21 mouse cellular contexts compared by ENCODE assay signal in the genomic region with DNA sequence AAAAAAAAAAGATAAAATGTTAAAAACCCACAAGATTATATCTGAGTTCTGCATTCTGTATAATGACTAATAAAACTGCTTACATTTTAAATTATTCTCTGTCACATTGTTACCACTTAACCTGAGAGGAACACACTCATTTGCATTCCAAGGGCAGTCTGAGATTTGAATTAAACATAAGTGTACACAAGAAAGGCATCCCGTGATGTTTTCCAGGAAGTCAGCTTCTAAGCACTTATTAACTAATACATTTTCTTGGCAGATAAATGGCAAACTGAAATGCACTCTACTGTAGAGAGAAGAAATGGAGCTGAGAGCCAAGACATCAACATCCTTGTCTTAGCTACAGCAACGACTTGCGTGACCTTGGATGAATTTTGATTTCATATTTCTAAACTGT.
DNase-seq lines count a peak whose midpoint lies in the region; ATAC-seq and TF ChIP-seq lines count a peak whose summit lies in the region.
"Had no signal": no experiment of that assay in that cellular context is flagged by ENCODE, and none has a peak within 500 bp of the region (broad histone marks: within the 10 kb centered on the region; RNA-seq: fewer than 3 reads in every experiment).

No protein-coding gene starts in this region.

- H3K9ac ChIP-seq in embryonic facial prominence, embryonic 14.5 days (ENCODE audit: low read depth, low read length), result no peak overlapping the region
- H3K9ac ChIP-seq in forebrain, postnatal 0 days, result no peak overlapping the region
- no peak overlapping the region for H3K9ac ChIP-seq in midbrain, postnatal 0 days (replicated peaks; ENCODE audit: low read length, poor library complexity, severe bottlenecking)
- H3K9ac ChIP-seq: hindbrain, embryonic 12.5 days; limb, embryonic 15.5 days; liver, embryonic 14.5 days; lung, embryonic 15.5 days; neural tube, embryonic 13.5 days had no signal

- no peak overlapping the region for H3K4me2 ChIP-seq in embryonic facial prominence, embryonic 14.5 days (ENCODE audit: low read depth, low read length)
- no peak overlapping the region for H3K4me2 ChIP-seq in forebrain, postnatal 0 days (ENCODE audit: low read depth)
- H3K4me2 ChIP-seq in midbrain, postnatal 0 days (ENCODE audit: low read depth, low read length, poor library complexity, severe bottlenecking), result no peak overlapping the region
- H3K4me2 ChIP-seq: hindbrain, embryonic 12.5 days; limb, embryonic 15.5 days; lung, embryonic 15.5 days; neural tube, embryonic 13.5 days had no signal

- ATAC-seq in embryonic facial prominence, embryonic 14.5 days (ENCODE audit: low read depth), result no peak
- ATAC-seq in forebrain, postnatal 0 days, result peak; percentile 43; the same call in 1 of the 2 replicates
- ATAC-seq in midbrain, postnatal 0 days (ENCODE audit: low FRiP score), result no peak
- ATAC-seq: intestine, postnatal 0 days had no signal

- no peaks in the 10 kb centered on the region for H3K4me1 ChIP-seq in embryonic facial prominence, embryonic 14.5 days (ENCODE audit: control insufficient read depth, insufficient read depth, low read length)
- H3K4me1 ChIP-seq in embryonic facial prominence, embryonic 10.5 days, result no peaks in the 10 kb centered on the region
- no peaks in the 10 kb centered on the region for H3K4me1 ChIP-seq in forebrain, postnatal 0 days (ENCODE audit: insufficient read depth)
- no peaks in the 10 kb centered on the region for H3K4me1 ChIP-seq in midbrain, postnatal 0 days (ENCODE audit: insufficient read depth, low read length)
- H3K4me1 ChIP-seq: hindbrain, embryonic 12.5 days; limb, embryonic 15.5 days; lung, embryonic 15.5 days; megakaryocyte, embryonic 14.5 days; neural tube, embryonic 13.5 days had no signal

- no peaks in the 10 kb centered on the region for H3K27me3 ChIP-seq in embryonic facial prominence, embryonic 14.5 days (replicated peaks; ENCODE audit: control insufficient read depth, insufficient read depth, low read length)
- no peaks in the 10 kb centered on the region for H3K27me3 ChIP-seq in embryonic facial prominence, embryonic 10.5 days (replicated peaks; ENCODE audit: low read depth, poor library complexity, severe bottlenecking)
- H3K27me3 ChIP-seq in forebrain, postnatal 0 days (ENCODE audit: insufficient read depth, low read length), result no peaks in the 10 kb centered on the region
- no peaks in the 10 kb centered on the region for H3K27me3 ChIP-seq in midbrain, postnatal 0 days (ENCODE audit: insufficient read depth, low read length)
- H3K27me3 ChIP-seq: hindbrain, embryonic 12.5 days; limb, embryonic 15.5 days; lung, embryonic 15.5 days; megakaryocyte, embryonic 14.5 days; neural tube, embryonic 13.5 days had no signal

- no peak overlapping the region for H3K4me3 ChIP-seq in embryonic facial prominence, embryonic 14.5 days (ENCODE audit: low read depth, low read length)
- H3K4me3 ChIP-seq in embryonic facial prominence, embryonic 10.5 days, result no peak overlapping the region
- no peak overlapping the region for H3K4me3 ChIP-seq in forebrain, postnatal 0 days (ENCODE audit: low read depth, low read length)
- no peak overlapping the region for H3K4me3 ChIP-seq in midbrain, postnatal 0 days (ENCODE audit: low read depth, low read length)
- H3K4me3 ChIP-seq: hindbrain, embryonic 12.5 days; limb, embryonic 15.5 days; lung, embryonic 15.5 days; megakaryocyte, embryonic 14.5 days; myocyte; neural tube, embryonic 13.5 days had no signal

- no peak overlapping the region for H3K27ac ChIP-seq in embryonic facial prominence, embryonic 14.5 days (replicated peaks; ENCODE audit: low read depth, low read length)
- no peak overlapping the region for H3K27ac ChIP-seq in embryonic facial prominence, embryonic 10.5 days (replicated peaks)
- no peak overlapping the region for H3K27ac ChIP-seq in forebrain, postnatal 0 days (ENCODE audit: low read depth, low read length)
- H3K27ac ChIP-seq in midbrain, postnatal 0 days (ENCODE audit: low read depth, low read length), result no peak overlapping the region
- H3K27ac ChIP-seq: hindbrain, embryonic 12.5 days; limb, embryonic 15.5 days; liver, embryonic 14.5 days; lung, embryonic 15.5 days; neural tube, embryonic 13.5 days had no signal

- WGBS in embryonic facial prominence, embryonic 14.5 days, result 74% methylated on average over 3 of the region's 3 CpGs
- WGBS in embryonic facial prominence, embryonic 10.5 days, result 90% methylated on average over 3 of the region's 3 CpGs
- WGBS in forebrain, postnatal 0 days, result 43% methylated on average over 3 of the region's 3 CpGs
- WGBS in midbrain, postnatal 0 days, result 50% methylated on average over 3 of the region's 3 CpGs

- H3K9me3 ChIP-seq in embryonic facial prominence, embryonic 14.5 days (ENCODE audit: control insufficient read depth, low read length), result no peaks in the 10 kb centered on the region
- H3K9me3 ChIP-seq in embryonic facial prominence, embryonic 10.5 days, result no peaks in the 10 kb centered on the region
- H3K9me3 ChIP-seq in forebrain, postnatal 0 days (ENCODE audit: low read length), result no peaks in the 10 kb centered on the region
- H3K9me3 ChIP-seq in midbrain, postnatal 0 days (ENCODE audit: low read length), result no peaks in the 10 kb centered on the region
- H3K9me3 ChIP-seq: hindbrain, embryonic 12.5 days; limb, embryonic 15.5 days; lung, embryonic 15.5 days; megakaryocyte, embryonic 14.5 days; neural tube, embryonic 13.5 days had no signal

- no peaks in the 10 kb centered on the region for H3K36me3 ChIP-seq in embryonic facial prominence, embryonic 14.5 days (ENCODE audit: control insufficient read depth, insufficient read depth, low read length)
- no peaks in the 10 kb centered on the region for H3K36me3 ChIP-seq in embryonic facial prominence, embryonic 10.5 days (replicated peaks)
- H3K36me3 ChIP-seq in forebrain, postnatal 0 days (ENCODE audit: insufficient read depth), result no peaks in the 10 kb centered on the region
- H3K36me3 ChIP-seq in midbrain, postnatal 0 days (ENCODE audit: insufficient read depth, low read length), result no peaks in the 10 kb centered on the region
- H3K36me3 ChIP-seq: hindbrain, embryonic 12.5 days; limb, embryonic 15.5 days; lung, embryonic 15.5 days; neural tube, embryonic 13.5 days had no signal

- no peak for TF ChIP-seq CTCF in forebrain, postnatal 0 days (IDR thresholded peaks at IDR 0.05; ENCODE audit: low read depth)
- no peak for TF ChIP-seq CTCF in midbrain, postnatal 0 days (IDR thresholded peaks at IDR 0.05)

- DNase-seq in embryonic facial prominence, embryonic 14.5 days (ENCODE audit: low spot score), result peak; percentile 2
- DNase-seq in embryonic facial prominence, embryonic 10.5 days (ENCODE audit: low spot score), result no peak
- peak; percentile 27 for DNase-seq in kidney, adult 9 months
- DNase-seq in kidney, adult 18-20 months, result no peak
- DNase-seq in forebrain, postnatal 0 days, result no peak
- DNase-seq in midbrain, postnatal 0 days (ENCODE audit: low spot score), result peak; percentile 28
- DNase-seq in adrenal gland, postnatal 14 days, result no peak
- DNase-seq: adrenal gland, postnatal 10 days; cerebellum, adult 9-11 months; left cerebral cortex, postnatal 4 days; lung, postnatal 36 days; retina, postnatal 1 day; thymus, postnatal 25 days had no signal

Comparison
In these comparisons a context has a peak if more than half of its experiments do, and no peak if none do; other contexts are left out.
1. DNase-seq: peak in embryonic facial prominence, embryonic 14.5 days (single experiment), kidney, adult 9 months (single experiment) and midbrain, postnatal 0 days (single experiment); none in embryonic facial prominence, embryonic 10.5 days (single experiment), kidney, adult 18-20 months (single experiment), forebrain, postnatal 0 days (single experiment) and adrenal gland, postnatal 14 days (single experiment).